Mouse (Mus musculus): ENCODE measurements around the gene Tmem144.

The Tmem144 gene

DNA sequence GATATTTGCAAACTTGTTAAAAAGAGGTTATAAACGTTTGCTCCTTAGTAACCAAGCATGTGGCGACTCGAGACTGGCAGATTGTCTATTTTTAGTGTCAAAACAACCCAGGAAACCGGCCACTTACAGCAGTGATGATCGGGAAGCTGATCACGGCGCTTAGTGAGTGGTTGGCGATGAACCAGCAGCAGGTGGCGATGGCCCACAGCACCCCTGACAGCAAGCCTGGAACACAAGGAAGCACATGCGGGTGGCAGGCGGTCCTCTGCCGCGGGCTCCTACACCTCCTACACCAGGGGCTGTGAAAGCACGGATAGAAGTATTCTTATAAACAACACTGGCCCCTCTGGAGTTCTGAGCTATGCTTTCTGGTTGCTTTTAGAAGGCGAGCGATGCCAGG lies 31.4 kb downstream of the Tmem144 start:
- in situ Hi-C loops (cut with MboI; ENCODE audit: low pct_unique_long_range_greater_than_20kb in 1 of 2, low sequenced_read_pairs in 2 of 2, unreplicated experiment in 1 of 2) = loop anchor here (25.0 kb wide), 3 partner anchors 359 to 859 kb away; no protein-coding TSS in a partner anchor

DNA sequence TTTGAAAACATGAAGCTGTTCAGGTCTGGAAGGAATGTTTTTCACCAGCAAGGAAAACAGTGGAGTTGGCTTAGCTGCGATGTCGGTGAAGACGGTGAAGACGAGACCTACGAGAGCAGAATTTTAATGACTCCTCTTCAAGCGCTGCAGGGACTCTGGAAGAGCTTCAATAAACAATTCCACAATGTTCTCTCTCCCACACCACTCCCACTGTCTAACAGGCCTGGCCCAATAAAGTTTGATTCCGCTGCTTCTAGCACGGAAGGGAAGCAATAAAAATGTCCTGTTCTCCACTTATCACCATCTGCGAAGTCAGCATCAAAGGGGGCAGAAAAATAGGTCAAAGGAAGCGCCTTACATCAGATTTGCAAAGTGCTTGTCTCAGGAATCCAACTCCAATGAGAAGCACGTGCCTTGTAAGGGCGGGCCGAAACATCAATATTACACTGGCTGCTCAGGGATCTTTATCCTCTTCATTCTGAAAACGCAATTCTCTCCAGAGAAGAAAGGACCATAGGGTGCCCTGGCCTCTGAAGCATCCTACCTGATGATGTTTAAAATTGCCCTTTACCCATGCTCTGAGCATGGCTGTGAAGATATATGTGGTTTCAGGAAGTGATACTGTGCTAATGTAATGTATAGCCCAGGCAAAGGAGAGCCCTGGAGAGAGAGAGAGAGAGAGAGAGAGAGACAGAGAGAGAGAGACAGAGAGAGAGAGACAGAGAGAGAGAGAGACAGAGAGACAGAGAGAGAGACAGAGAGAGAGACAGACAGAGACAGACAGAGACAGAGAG lies 34.2 kb downstream of the Tmem144 start:
- in situ Hi-C loops (cut with MboI; ENCODE audit: low pct_unique_long_range_greater_than_20kb in 1 of 2, low sequenced_read_pairs in 2 of 2, unreplicated experiment in 1 of 2) = loop anchor here (25.0 kb wide), 3 partner anchors 356 to 856 kb away; no protein-coding TSS in a partner anchor

DNA sequence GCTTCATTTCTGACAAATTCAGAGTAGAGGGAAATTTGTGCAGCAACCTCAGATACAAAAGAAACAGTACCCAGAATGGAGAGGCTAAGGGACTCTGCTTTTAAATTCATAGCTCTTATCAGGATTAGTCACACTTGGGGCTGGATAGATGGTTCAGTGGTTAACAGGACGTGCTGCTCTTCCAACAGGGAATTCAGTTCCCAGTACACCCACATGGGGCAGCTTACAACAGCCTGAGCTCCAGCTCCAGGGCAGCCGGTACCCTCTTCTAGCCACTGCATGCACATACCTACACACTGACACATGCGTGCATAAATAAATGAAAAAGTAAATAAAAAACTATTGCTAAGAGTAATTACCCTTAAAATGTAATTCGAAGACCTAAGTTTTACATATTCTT lies 36.3 kb downstream of the Tmem144 start:
- in situ Hi-C loops (cut with MboI; ENCODE audit: low pct_unique_long_range_greater_than_20kb in 1 of 2, low sequenced_read_pairs in 2 of 2, unreplicated experiment in 1 of 2) = loop anchor here (25.0 kb wide), 3 partner anchors 354 to 854 kb away; no protein-coding TSS in a partner anchor

DNA sequence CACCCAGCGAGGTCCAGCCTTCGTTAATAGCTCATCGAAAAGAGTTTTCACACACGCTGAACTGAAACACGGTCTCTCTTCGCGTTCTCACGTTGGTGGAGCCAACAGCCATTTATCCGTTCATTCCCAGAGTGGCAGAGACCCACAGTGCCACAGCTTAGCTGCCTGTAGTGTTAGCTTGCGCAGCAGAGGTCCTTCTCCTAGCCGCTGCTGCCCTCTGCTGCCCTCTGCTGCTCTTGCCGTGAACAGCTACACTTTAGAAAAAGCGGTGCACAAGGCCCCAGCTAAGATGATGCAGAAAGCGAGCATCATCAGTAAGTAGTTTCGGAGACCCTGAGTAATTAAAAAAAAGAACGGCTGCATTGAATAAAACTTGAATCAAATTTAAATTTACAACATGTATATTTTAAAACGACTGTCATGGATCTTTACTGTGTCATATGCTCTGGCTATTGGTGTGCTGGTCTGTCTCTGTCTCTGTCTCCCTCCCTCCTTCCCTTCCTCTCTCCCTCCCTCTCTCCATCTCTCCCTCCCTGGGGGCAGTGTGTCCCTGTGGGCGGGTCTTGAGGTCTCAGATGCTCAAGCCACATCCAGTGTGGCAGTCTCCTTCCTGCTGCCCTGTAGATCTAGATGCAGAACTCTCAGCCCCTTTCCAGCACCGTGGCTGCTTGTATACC lies 38.6 kb downstream of the Tmem144 start:
- in situ Hi-C loops (cut with MboI; ENCODE audit: low pct_unique_long_range_greater_than_20kb in 1 of 2, low sequenced_read_pairs in 2 of 2, unreplicated experiment in 1 of 2) = loop anchor here (5.0 to 25.0 kb wide), 4 partner anchors 147 to 852 kb away; no protein-coding TSS in a partner anchor

DNA sequence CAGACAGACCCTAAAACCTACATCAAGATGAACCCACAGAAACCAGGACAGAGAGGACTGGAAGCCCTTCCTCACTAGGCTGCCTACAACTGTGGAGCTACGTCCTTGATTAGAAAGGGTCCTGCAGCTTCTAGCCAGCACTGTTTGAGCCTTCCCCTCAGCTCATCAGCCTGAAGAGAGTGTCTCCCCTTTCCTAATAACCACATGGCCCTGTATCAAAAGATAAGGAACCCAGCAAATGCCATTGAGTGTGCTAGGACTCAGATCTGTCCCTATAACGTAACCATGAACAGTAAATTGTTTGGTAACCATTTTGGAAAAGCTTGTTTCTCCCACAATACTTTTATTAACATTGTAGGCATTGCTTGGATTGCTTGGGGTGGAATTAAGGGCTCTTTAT lies 40.5 kb downstream of the Tmem144 start:
- in situ Hi-C loops (cut with MboI; ENCODE audit: low pct_unique_long_range_greater_than_20kb in 1 of 2, low sequenced_read_pairs in 2 of 2, unreplicated experiment in 1 of 2) = loop anchor here (5.0 to 25.0 kb wide), 4 partner anchors 145 to 850 kb away; no protein-coding TSS in a partner anchor

DNA sequence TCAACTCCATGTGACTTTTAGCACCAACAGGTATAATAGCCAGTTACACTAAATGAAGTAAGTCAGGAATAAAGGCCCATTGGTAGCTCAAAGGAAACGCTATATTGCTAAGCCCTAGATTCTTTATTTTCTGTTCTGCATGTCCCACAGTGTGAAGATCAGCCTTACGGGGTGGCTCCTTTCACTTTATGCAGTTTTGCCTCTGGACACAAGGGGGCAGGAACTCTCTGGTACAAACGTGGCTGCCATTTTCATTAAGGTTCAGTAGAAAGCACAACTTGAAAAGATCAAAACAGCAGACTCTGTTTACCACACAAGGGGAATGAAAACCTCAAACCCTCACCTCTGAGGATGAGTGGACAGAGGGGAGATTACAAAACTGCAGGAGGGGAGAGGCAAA lies 40.9 kb downstream of the Tmem144 start:
- in situ Hi-C loops (cut with MboI; ENCODE audit: low pct_unique_long_range_greater_than_20kb in 1 of 2, low sequenced_read_pairs in 2 of 2, unreplicated experiment in 1 of 2) = loop anchor here (5.0 to 25.0 kb wide), 4 partner anchors 144 to 849 kb away; no protein-coding TSS in a partner anchor

DNA sequence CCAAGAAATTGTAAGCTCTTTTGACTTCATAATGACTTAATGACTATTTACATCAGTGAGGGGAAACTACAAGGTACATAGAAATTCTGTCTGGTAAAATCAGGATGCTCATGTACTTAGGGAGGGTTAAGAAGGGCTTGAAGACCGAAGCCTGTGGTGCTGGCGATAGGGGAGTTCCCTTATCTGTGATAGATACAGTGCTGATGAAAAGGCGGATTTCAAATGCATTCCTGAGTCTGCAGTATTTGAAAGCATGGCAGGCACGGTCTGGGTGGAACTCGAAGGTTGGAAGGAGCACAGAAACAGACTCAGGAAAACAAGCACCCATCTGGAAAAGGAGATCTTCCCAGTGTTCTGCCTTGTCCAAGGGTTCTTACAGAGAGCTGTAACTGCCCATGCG lies 42.0 kb downstream of the Tmem144 start:
- in situ Hi-C loops (cut with MboI; ENCODE audit: low pct_unique_long_range_greater_than_20kb in 1 of 2, low sequenced_read_pairs in 2 of 2, unreplicated experiment in 1 of 2) = loop anchor here (5.0 to 25.0 kb wide), 4 partner anchors 143 to 848 kb away; no protein-coding TSS in a partner anchor

DNA sequence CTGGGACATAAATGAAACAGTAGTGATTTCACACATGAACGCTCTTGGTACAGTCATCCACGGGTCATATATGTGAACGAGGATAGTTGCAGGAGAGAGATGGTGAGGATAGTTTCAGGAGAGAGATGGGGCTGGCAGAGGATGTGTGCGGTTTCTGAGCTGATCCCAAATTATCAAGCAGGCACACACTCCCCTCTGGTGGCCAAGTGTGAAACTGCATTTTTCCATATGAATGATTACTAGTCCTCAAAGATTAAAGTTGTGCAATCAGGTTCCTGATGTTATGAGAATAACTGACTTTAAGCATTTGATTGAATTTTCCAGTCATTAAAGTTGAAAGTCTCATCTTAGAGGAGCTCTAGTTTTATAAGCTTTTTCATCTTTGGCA lies 43.4 kb downstream of the Tmem144 start:
- in situ Hi-C loops (cut with MboI; ENCODE audit: low pct_unique_long_range_greater_than_20kb in 1 of 2, low sequenced_read_pairs in 2 of 2, unreplicated experiment in 1 of 2) = loop anchor here (25.0 kb wide), 3 partner anchors 347 to 847 kb away; no protein-coding TSS in a partner anchor

DNA sequence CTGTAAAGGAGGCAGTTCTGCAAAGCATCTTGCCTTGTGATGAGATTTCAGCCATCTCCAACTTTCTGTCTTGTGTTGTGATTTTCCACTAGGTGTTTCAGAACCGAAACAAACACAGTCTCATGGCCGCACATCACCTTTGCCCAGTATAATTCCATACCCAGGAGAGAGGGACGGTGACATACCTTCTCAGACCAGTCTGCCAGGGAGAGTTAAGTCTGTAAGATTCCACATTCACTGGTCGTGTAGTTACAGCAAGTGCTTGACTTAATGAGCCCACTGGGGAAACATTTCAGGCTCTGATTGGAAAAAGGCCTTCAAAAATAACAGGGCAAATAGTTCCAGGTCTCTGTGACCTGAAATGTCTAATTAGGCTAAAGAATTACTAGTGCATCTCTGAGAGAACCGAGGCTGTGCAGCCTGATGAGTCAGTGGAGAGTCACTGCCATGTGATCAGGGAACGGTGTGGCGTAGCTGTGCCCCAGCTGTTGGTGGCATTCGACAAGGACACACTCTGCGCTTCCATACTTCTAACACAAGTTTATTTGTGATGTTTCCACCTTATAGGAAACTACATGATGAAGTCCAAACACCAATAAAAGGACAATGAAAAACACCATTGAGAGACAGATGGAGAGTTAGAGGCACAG lies 43.9 kb downstream of the Tmem144 start:
- in situ Hi-C loops (cut with MboI; ENCODE audit: low pct_unique_long_range_greater_than_20kb in 1 of 2, low sequenced_read_pairs in 2 of 2, unreplicated experiment in 1 of 2) = loop anchor here (25.0 kb wide), 3 partner anchors 346 to 846 kb away; no protein-coding TSS in a partner anchor

DNA sequence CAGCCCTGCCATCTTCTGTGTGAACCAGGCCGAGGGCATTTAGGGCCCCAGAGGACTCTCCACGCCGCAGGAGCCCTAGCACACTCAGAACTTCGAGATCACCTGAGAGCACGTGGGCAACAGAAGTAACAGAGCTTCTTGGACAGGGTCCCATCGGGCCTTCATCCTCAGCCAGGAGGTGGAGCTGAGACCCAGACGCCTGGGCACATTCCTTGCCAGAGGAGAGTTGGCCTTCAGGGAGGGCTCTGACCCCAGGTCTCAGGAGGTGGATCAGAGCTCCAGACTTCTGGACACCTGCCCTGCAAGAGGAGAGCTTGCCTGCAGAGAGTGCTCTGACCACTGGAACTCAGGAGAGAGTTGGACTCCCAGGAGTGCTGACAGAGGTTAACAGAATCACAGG lies 51.8 kb downstream of the Tmem144 start:
- in situ Hi-C loops (cut with MboI; ENCODE audit: low pct_unique_long_range_greater_than_20kb in 1 of 2, low sequenced_read_pairs in 2 of 2, unreplicated experiment in 1 of 2) = loop anchor here (25.0 kb wide), 3 partner anchors 338 to 838 kb away; no protein-coding TSS in a partner anchor

DNA sequence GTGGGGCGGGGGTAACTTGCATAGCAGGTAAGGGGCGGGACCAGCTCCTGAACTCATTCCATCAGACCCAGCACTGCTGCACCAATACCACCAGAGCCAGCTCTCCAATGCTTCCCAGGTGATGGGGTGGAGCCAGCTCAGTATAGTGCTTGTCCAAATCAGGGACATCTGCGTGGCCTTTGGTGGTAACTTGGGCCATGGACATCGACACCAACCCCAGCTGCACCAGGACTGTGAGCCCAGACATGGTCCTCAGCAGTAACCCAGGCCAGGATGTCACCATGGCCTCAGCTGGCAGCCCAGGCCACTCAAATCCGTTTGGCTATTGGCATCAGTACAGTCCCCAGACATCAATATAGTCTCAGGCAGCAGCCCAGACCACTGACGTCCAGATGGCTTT lies 60.3 kb downstream of the Tmem144 start:
- in situ Hi-C loops (cut with MboI; ENCODE audit: low pct_unique_long_range_greater_than_20kb in 1 of 2, low sequenced_read_pairs in 2 of 2, unreplicated experiment in 1 of 2) = no loop called here

DNA sequence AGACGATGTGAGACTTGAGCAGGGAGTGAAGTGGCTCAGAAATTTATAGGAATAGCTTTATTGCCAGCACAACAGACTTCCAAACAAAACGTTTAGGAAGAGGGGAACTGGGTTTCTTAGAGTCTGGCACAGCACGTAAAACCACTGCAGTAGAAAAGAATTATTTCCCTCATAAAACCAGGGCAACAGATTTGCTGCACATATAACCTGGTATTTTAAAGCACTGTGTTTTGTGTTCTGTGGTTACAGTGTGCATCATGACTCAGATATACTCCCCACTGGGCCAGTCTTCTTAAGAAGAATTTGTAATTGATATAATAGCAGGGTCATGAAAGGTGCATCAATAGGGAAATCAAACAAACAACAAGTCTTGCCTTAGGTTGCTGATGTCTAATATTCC lies 62.2 kb downstream of the Tmem144 start:
- in situ Hi-C loops (cut with MboI; ENCODE audit: low pct_unique_long_range_greater_than_20kb in 1 of 2, low sequenced_read_pairs in 2 of 2, unreplicated experiment in 1 of 2) = no loop called here

DNA sequence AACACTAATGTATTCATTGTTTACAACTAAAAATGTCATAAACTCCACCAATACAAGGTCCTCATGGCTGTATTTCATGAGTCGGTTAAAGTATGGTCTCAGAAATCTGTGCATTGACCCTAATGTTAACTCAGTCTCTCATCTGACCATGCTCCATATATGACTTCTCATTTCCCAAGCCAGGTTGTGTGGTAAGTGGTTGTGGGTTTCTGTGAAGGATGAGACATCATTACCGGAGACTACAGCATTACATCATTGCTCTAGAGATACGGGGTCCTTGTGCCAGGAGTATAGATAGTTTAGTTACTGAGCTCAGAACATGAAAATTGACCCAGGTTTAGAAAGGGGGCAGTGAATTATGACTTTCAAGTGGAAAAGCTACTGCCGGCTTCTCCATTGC lies 63.0 kb downstream of the Tmem144 start:
- in situ Hi-C loops (cut with MboI; ENCODE audit: low pct_unique_long_range_greater_than_20kb in 1 of 2, low sequenced_read_pairs in 2 of 2, unreplicated experiment in 1 of 2) = no loop called here

DNA sequence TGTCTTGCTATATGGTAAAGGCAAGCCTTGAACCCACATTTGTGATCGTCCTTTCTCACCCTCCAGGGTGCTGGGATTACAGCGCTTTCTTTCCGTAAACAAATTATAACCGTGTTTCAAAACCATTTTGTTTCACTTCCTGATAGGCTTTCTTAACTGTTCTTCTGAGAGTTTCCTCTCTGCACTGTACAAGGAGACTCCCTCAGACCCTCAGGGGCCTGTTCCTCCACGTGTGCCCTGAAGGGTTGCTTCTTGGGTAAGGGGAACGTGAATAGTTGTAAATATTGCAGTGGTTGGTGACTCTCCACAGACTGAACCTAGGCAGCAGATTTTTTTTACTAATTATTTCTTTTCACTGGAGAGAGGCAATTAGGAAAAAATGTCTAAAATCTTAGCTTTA lies 63.6 kb downstream of the Tmem144 start:
- in situ Hi-C loops (cut with MboI; ENCODE audit: low pct_unique_long_range_greater_than_20kb in 1 of 2, low sequenced_read_pairs in 2 of 2, unreplicated experiment in 1 of 2) = no loop called here

DNA sequence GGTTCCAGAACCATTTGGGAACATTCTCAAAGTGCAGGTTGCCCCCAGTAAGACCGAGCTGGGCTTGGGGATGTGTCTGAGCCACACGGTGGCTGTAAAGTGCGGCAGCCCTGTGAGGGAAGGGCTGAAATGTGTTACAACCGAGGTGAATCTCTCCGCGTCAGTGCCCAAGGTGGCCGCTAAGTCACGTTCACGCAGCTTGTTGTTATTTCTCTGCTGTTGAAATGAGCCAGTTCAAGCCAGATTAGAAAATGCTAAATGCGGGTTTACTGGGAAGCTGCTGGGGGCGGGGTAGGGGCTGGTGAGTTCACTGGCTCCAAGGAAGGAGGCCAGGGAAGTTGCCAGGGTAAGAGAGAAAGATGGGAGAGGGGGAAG lies 68.2 kb downstream of the Tmem144 start:
- in situ Hi-C loops (cut with MboI; ENCODE audit: low pct_unique_long_range_greater_than_20kb in 1 of 2, low sequenced_read_pairs in 2 of 2, unreplicated experiment in 1 of 2) = no loop called here

DNA sequence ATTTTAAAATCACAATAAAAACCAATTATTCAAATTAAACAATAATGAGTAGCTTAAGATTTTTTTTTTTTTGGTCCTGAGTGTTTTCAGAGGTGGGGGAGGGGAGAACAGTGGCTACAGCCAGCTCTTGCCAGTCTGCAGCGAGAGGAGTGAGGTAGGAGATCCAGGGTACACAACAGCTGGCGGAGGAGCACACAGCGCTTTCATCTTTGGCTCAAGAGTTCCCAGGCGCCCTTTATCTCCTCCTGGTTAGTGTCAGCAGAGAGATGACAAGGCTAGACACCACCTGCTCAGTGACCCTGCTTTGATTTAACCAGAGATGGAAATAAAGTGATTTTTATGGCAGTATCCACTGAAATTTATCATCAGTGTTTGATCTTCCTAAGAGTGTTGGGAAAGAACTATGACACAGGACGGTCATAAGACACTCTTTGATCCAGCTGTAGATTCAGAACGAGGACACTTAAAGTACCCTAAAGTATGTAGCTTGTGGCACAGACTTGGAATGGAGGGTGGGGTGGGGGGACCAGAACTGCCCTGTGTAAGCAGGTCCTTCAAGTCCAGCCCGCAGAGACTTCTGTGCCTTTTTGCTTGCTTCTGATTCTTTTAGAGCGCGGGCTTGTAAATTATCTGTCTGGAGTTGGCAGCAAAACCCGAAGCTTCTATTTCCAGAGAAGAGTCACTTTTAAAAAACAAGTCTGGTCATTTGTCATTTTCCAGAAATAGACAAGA lies 68.8 kb downstream of the Tmem144 start:
- in situ Hi-C loops (cut with MboI; ENCODE audit: low pct_unique_long_range_greater_than_20kb in 1 of 2, low sequenced_read_pairs in 2 of 2, unreplicated experiment in 1 of 2) = no loop called here

DNA sequence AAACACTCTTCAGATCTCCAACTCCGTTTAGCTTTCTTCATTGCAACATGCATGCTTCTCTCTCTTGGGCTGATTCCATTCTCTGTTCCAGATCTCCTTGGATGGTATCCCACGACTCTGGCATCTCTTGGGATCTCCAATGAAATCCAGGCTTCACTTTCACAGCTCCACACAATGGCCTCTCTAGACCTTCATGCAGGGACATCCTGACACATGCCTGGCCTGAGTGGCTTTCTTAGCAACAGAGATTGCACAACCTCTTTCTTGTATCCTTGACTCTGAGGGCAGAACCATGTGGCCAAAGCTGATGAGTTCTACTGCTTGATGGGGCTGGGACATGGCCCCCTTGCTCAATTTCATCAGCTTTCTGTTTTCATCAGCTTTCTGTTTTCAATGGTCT lies 79.9 kb downstream of the Tmem144 start:
- in situ Hi-C loops (cut with MboI; ENCODE audit: low pct_unique_long_range_greater_than_20kb in 1 of 2, low sequenced_read_pairs in 2 of 2, unreplicated experiment in 1 of 2) = no loop called here

Data from mouse embryonic stem cell (cell line).